Mouse (Mus musculus): ENCODE results near the gene Ddx47.

Ddx47 gene

DNA sequence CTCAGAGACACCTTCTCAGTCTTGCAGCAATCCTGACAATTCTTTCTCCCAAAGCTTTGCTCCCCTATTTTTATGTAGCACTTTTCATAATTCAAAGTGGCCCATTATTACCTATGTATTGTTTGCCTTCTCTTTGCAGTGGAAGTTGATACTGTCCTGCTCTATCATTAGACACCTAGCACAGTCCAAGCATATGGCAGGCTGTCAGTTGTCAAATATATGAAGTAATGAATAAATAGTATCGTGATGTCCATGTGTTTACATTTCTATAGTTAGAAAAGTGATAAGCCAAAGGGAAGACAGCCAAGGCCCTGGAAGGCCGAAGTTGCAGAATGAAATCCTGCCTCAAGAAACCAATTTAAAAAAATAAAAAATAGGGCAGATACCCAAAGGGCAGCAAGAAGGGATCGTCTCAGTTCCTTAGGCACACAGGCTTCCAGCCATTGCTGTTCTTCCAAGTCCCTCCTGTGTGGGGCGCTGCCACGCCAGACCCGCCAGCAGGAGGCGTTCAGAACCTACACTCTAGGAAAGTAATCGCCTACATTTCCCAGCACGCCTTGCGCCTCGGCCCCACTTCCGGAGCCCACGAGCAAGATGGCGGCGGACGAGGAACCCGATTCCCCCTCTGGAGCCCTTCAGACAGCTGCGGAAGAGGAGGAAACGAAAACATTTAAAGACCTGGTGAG is at the start of gene Ddx47:
Gene Ddx47, plus strand, starts transcription at position 565 of the 686 bp plus-strand sequence.
- peak; percentile 97 for DNase-seq

DNA sequence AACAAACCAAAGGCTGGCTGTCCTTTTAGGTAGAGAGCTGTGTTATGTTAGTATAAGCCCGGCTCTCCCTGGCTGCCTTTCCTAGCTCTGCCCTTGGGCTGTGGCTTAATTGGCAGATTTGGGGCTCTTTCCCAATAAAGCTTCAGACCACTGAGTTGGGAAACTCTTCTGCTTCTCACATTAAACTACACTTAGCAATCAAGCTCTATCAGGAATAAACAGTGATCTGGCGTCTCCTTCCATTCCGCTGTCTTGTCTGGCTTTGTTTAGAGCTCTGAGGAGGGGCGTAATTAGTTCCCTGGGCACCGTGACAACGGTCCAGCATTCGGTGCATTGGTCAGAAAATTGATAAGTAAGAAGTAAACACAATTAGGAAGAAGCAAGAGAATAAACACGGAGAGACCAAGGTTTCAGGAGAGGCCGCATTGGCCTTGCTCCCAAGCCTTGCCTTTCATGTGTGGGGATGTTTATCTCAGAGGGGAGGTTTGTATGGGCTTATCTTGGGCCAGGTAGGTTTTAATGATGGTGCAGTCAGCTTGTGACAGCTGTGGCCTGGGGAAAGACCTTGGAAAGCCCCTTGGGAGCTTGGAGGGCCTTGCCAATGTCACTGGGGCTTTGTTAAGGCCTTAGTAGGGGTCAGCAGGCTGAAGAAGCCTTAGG is 49.4 kb upstream of the Ddx47 start:
- no peak for DNase-seq

DNA sequence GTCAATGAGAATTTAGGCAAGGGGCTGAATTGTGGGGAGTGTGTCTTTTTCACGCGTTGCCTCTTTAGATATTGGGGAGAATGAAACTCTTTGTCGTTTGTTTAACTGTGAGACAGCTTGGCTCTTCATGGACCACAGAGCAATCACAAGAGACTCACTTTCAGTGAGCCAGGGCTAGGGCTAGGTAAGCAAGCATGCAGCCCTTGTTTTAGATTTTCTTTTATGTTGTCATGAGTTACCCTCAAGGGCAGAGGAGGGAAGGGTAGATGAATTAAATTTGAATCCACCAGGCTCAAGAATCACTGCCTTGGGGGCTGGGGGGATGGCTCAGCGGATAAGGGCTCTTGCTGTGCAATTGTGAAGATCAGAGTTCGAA is 48.9 kb upstream of the Ddx47 start:
- DNase-seq = no peak

DNA sequence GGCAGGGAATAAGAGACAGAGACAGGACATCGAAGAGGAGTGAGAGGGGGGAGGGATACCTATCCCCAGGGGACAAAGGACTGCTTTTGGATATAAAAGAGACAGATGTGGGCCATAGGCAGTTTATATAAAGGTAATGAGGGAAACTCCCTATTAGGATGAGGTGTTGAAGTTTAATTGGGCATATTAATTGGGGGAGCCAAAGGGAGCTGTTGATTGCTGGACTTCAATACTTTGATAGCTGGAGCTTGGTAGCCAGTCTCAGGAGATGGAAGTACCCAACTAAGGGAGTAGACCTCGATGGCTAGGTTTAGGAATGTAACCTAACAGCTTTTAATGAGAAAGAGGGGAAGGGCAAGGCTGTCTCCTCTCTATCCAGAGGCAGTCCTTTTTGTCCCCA is 47.5 kb upstream of the Ddx47 start:
- no peak for DNase-seq

DNA sequence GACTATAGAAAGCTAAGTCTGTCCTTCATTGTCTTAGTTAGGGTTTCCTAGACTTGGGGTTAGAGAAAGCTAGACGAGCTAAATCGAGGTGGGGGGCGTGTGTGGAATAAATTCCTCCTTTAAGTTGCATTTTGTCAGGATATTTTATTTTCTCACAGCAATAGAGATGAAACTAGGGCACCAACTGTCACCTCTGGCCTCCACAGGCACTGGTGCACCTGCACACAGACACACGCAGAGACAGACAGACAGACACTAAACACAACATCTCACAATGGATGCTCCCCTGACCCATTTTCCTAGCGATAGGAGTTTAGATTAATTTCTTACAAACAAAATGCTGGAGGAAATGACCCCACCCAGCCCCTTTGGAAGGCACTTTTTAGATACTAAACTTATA is 44.7 kb upstream of the Ddx47 start:
- DNase-seq = no peak

DNA sequence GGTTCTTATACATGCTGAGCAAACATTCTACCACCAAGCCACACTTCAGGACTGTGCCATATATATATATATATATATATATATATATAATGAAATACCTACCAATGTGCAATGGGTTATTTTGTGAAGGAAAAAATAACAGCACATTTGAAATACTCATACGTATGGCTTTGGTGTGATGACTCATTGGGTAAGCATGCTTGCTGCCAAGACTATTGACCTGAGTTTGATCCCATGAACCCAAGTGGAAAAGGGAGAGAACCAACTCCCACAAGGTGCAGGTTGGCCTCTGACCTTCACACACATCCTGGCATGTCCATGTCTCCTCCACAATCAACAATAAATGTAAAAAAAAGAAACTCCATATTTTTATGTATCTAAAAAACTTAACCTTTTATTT is 43.1 kb upstream of the Ddx47 start:
- no peak for DNase-seq

DNA sequence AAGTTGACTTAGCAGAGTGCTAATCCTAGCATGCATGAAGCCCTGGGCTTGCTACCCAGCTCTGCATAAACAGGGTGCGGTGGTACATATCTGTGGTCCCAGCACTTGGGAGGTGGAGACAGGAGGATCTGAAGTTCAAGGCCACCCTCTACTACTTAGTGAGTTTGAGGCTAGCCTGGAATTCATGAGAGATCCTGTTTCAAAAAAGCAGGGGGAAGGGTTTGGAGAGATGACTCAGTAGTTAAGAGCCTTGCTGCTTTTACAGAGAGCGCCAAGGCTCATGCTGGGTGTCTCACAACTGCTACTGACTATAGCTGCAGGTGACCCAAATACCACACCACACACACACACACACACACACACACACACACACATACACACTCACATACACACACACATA is 41.9 kb upstream of the Ddx47 start:
- DNase-seq = no peak

DNA sequence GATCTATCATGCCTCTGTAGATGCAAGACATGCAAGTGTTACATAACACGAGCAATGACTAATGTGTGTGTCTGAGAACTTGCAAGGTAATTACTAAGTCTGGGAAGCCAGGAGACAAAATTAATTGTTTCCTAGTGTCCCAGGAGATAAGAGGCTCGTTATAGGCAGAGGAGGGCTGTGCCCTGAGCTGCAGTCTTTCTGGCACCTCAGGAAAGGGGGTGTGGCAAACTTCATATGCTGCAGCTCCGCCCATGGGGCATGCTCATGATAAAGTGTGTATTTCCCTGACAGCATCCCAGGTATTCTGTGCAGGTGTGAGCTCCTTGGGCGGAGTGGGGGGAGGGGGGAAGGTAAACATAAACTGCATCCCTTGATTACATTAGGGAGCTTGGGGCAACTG is 39.3 kb upstream of the Ddx47 start:
- DNase-seq = no peak

DNA sequence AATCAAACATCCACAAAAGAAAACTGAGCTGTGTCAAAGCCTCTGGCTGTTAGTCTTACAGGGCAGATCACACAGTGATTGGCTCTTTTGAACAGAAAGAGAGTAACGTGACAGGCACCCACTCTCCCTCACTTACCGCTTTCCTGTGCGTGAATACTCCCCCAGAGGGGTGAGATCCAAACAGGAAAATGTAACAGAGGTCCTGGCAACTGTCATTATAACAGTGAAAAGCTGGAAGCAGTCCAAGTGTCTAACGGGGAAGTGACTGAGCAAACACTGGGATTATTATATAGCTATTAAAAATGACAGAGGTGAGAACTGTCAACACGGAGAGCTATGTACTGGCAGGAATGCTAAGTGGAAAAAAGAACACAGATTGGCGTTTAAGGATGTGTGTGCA is 34.8 kb upstream of the Ddx47 start:
- DNase-seq = no peak

DNA sequence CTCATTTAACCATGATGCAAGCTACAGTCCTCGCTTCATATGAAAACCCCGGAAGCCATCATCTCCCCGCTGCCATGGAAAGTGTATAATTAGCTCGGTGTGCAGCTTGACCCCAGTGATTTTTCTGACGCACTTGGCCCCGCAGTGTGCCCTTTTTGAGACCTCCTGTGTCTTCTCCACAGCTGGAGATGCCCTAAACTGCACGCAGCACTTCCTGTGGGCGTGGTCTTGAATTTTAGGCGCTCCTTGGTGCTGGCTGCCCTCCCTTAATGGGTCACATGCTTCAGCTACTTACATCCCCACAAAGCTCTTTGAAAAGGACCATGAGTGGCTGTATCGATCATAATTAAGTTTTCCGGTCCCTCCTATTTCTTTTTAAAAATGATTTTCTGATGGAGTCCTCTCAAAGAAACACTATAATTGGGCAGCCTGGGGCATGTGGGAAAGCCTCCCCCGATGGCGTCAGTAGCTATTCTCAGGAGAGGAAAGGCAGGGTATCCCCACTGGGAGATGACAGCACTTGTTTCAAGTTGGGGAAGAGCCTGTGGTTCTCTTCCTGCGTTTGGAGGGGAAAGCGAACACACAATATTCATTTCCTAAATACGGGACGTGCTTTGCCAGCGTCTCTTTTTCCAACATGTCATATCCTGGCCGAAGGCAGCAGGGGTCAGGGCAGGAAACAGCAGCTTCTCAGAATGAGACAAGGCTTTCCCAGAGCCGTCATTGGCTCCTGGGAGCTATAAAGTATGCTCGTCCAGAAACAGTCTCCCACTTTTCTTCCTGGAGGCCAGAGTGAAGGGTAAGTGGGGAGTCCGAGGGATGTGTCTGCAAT is 30.0 kb upstream of the Ddx47 start, which contains the start of gene Apold1:
Gene Apold1, plus strand, starts transcription at position 488 of the 832 bp plus-strand sequence.
- DNase-seq = no peak

DNA sequence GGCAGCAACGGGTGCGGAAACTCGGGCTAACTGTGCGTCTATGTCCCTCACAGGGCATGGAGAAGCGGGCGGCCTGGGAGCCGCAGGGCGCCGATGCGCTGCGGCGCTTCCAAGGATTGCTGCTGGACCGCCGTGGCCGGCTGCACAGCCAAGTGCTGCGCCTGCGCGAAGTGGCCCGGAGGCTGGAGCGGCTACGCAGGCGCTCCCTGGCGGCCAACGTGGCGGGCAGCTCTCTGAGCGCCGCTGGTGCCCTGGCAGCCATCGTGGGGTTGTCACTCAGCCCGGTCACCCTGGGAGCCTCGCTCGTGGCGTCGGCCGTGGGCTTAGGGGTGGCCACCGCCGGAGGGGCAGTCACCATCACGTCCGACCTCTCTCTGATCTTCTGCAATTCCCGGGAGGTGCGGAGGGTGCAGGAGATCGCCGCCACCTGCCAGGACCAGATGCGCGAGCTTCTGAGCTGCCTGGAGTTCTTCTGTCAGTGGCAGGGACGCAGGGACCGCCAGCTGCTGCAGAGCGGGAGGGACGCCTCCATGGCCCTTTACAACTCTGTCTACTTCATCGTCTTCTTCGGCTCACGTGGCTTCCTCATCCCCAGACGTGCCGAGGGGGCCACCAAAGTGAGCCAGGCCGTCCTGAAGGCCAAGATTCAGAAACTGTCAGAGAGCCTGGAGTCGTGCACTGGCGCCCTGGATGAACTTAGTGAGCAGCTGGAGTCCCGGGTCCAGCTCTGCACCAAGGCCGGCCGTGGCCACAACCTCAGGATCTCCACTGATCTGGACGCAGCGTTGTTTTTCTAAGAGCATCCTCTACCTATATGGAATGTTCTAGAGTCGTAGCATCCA is 27.7 kb upstream of the Ddx47 start:
- peak; percentile 93 to 96 for DNase-seq

DNA sequence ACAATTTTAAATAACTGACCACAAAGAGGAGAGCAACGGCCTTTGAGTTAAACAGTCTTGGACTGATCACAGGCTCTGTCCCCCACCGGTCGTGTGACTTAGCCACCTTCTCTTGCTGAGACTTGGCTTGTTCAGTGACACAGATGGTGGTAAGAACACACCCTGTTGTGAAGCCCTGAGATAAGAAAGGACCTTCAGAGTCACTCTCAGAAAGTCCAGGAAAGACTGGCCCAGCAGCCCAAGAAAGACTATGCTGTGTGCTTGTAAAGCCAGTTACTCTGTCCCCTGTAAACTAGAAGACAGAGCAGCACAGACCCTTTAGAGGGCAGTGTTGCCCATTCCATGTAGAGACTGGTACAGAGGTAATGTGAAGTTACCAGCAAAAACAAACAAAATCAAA is 26.7 kb upstream of the Ddx47 start:
- peak; percentile 25 to 45 for DNase-seq

DNA sequence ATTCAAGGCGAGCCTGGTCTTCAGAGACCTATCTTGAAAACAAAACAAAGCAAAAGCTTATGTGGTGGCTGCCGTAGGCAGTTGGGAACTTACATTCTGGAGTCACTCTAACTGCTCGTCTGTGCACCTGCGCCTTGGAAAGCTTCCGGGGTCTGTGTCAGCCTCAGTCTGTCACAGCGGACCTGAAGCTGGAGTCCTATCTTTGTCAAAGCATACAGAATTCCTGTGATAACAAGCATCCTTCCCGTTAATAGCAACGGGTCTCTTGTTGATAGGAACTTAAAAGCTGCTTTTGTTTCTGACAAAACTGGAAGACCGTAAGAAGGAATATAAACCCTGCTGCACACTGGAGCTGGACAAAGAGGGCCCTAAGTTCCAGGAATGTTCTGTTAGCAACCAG is 23.0 kb upstream of the Ddx47 start:
- no peak for DNase-seq

DNA sequence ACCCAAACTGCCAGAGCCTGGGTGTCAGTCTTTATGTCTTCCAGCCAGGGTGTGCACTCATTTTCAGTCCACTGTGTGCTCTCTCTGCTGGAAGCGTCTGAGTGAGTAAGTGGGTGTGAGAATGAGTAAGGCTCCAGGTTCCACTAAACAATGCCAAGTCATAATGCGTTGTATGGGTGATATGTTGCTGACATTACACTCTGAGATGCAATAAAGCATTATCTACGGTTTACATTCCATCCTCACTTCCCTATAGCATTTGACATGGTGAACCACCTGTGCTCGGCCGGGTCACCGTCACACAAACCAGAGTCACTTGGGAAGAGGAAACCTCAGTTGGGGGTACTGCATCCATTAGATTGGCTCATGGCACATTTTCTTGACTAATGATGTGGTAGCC is 20.7 kb upstream of the Ddx47 start:
- no peak for DNase-seq

DNA sequence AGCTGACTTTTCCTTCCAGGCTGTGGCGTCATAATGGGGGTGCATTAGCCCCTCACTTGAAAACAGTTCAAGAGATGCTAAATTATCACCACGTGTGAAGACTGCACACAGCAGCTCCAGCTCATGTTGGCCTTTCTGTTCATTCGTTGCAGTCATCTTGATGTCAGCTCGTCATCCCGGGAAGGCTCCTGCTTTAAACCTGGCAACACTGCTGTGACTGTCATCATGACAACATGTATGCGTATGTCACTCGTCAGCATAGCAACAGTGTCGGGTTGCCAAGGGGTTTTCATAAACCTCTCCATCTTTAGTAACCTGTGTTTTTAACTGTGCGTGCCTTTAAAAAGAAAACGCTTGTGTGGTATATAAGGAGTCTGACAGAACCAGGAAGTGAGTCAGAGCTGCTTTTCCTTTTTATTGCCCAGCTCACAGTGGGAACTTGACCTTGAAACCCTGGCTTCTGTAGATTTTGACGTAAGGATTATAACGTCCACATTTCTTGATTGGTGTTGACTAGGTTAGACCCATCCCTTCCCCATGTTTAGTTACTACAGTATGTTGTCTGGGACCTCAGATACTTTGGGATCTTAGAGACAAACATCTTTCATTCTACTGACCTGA is 17.3 kb upstream of the Ddx47 start:
- no peak for DNase-seq

DNA sequence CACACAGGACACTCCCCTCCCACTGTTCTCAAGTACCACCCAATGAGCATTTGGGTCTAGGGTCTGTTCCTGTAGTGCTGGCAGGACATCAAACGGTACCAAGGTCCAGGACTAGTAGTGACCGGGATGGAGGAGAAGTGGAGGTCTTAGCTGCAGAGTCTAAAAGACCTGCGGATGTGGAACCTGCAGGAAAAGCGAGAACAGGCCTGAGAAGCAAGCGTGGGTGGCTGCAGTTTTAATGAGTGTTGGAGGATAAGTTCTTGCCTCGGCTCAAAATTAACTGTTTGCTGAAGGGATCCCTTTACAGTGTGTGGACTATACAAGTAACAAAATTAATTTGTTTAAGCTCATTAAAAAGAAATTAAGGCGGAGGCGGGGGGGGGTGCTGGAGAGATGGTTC is 16.4 kb upstream of the Ddx47 start:
- DNase-seq = no peak

DNA sequence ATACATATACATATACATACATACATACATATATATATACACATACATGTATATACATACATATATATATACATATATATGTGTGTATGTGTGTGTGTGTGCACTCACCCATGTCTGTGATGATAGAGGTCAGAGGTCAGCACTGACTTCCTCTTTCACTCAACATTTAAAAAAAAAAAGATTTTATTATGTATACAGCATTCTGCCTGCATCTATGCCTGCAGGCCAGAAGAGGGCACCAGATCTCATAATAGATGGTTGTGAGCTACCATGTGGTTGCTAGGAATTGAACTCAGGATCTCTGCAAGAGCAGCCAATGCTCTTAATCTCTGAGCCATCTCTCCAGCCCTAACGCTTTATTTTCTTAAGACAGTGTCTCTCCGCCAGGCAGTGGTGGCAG is 14.5 kb upstream of the Ddx47 start:
- no peak for DNase-seq

DNA sequence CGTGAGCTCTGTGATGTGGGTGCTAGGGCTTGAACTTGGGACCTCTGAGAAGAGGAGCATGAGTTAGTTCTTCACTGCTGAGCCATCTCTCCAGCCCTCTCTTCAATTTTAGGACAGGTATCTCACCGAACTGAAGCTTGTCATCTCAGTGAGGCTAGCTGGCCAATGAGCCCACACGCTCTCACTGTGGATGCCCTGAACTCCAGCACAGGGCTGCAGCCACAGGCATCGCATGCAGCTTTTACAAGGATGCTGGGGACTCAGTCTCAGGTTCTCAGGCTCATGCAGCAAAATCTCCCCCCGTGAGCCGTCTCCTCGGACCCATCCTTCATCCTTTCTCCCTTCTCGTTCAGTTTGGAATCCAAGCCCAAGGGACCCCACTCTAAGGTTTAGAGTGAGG is 13.3 kb upstream of the Ddx47 start:
- DNase-seq = no peak

DNA sequence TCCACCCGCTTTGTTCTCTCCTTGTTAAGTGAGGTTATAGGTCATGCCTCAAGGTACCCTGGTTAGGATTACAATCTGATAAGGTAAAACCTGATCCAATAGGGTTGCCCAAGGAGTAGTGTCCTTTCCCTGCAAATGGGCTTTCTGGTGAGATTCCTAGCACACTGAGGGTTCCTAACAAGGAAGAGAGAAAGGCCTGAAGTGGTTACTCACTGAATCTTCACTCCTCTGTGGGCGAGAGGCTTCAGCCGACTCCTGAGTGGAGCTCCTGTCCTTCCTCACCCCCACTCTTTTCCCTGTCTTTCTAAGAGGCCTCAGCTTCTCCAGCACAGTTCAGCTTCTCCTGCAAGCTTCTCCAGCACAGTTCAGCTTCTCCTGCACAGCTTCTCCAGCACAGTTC is 12.6 kb upstream of the Ddx47 start:
- DNase-seq = no peak

DNA sequence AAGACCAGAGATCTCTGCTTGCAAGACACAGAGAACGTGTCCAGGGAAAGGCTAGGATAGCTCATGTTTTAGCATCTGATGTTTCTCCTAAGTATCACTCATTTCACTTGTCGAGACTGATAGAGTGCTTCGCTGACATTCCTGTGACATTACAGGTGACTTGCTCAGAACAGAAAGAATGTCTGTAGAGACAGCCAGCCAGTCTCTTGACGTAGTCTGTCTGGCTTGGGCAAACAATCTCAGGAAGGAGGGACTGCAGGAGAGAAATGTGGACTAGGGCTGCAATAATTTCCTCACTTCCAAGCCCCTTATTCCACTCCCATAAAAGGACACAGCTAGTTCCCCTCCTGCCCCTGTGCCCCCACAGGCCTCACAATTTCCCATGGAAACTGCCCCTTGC is 11.1 kb upstream of the Ddx47 start:
- DNase-seq = no peak

DNA sequence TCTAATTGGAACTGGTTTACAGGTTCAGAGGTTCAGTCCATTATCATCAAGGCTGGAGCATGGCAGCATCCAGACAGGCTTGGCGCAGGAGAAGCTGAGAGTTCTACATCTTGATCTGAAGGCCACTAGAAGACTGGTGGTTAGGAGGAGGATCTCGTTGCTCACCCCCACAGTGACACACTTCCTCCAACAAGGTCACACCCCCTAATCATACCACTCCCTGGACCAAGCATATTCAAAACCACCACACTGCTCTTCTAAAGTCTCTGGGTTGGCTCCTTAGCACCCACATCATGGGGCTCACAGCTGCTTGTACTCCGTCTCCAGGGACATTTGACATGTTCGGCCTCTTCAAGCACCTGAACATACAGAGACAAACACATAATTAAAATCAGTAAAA is 9.4 kb upstream of the Ddx47 start:
- DNase-seq = no peak

DNA sequence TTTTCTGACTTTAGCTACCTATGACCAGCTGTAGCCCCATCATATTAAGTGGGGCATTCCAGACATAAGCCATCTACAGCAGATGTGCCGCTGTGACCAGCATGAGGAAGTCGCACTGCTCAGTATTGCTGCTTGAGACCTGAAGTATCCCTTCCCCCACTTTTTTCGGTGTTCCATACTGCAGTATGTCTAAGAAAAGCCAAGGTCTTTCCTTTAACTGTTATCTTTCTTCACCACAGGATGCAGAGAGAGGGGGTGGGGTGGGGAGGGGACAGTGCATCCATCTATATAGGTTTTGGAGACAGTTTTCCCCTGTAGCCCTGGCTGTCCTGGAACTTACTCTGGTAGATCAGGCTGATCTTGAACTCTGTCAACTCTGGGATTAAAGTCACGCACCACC is 5.0 kb upstream of the Ddx47 start:
- DNase-seq = no peak

DNA sequence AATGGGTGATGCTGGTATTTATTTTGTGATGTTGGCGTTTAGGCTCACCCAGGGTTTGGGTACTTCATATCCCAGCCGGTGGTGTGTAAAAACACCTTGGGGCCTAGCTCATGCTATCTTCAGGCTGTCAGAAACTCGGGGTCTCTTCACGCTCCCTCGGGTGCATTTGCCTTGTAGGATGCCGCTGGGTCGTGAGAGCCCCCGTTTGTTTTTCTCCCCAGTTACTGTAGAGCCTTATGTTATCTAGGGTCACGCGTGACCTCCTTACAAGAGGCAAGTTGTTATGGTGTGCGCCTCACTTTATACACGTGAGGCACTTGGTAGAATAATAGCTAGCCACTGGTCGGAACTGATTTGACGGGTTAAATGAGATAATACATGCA is 313 bp downstream of the Ddx47 start:
- DNase-seq = no peak

Measured in cerebellum, adult 18-20 months (tissue).